Mouse (Mus musculus) limb, embryonic 12.5 days (tissue): ENCODE data around the gene Neurod1. TPM values are rescaled to one million over a fixed set of nuclear protein-coding genes. Genes with fewer than 3 reads are reported as not detected.

Experiments
- ATAC-seq: fragments of 200-750 bp; cut with Nextera tagmentation; 2 replicates; pipeline ENCODE4 v1.8.0; 2017; ENCODE audit warnings: low read depth, moderate TSS enrichment; ENCODE audit not compliant: insufficient number of reproducible peaks, insufficient read depth, low FRiP score, low TSS enrichment
- H3K27ac ChIP-seq: fragments of 300-500 bp; sonication (generic); 2 replicates; pipeline ENCODE4 v1.5.1; 2016; ENCODE audit warnings: mild to moderate bottlenecking, moderate library complexity
- H3K27me3 ChIP-seq: fragments of 300-500 bp; sonication (generic); 2 replicates; pipeline ENCODE4 v1.6.1; 2016; ENCODE audit warnings: mild to moderate bottlenecking, moderate library complexity
- H3K36me3 ChIP-seq: fragments of 300-500 bp; sonication (generic); 2 replicates; pipeline ENCODE4 v1.6.1; 2016; ENCODE audit warnings: mild to moderate bottlenecking, moderate library complexity
- H3K4me1 ChIP-seq: fragments of 300-500 bp; sonication (generic); replicated peaks from 2 replicates; pipeline ENCODE4 v1.6.1; 2016
- H3K4me2 ChIP-seq: fragments of 300-500 bp; sonication (generic); 2 replicates; pipeline ENCODE4 v1.6.1; 2016; ENCODE audit warnings: mild to moderate bottlenecking, moderate library complexity
- H3K4me3 ChIP-seq: fragments of 300-500 bp; sonication (generic); replicated peaks from 2 replicates; pipeline ENCODE4 v1.5.1; 2016; ENCODE audit warnings: mild to moderate bottlenecking
- H3K9ac ChIP-seq: fragments of 300-500 bp; sonication (generic); replicated peaks from 2 replicates; pipeline ENCODE4 v1.6.1; 2016; ENCODE audit warnings: mild to moderate bottlenecking, moderate library complexity
- H3K9me3 ChIP-seq: fragments of 300-500 bp; sonication (generic); 2 replicates; pipeline ENCODE4 v1.6.1; 2016; ENCODE audit warnings: mild to moderate bottlenecking, moderate library complexity
- WGBS: fragments of 180-500 bp; shearing (Covaris S2); methylation state at CpG from one replicate; pipeline ENCODE4 v1.1.7; 2016; 5-methylcytosine and 5-hydroxymethylcytosine counted together
- polyA plus RNA-seq: library from polyadenylated mRNA; unstranded; fragments of >200 nt; fragmentation: Nextera tagmentation; extraction: Ambion mirVana; gene quantifications from 2 replicates; pipeline ENCODE4 v1.2.1, GENCODE M21; 2016

The Neurod1 gene
- polyA plus RNA-seq, 1 experiment from 2014 or later: 0.34 TPM

- 80% methylated on average over 6 of the region's 6 CpGs for WGBS
These were observed 13.6 kb downstream of the Neurod1 start for GRCm38 (mm10) chr2:79442906-79443305.

DNA sequence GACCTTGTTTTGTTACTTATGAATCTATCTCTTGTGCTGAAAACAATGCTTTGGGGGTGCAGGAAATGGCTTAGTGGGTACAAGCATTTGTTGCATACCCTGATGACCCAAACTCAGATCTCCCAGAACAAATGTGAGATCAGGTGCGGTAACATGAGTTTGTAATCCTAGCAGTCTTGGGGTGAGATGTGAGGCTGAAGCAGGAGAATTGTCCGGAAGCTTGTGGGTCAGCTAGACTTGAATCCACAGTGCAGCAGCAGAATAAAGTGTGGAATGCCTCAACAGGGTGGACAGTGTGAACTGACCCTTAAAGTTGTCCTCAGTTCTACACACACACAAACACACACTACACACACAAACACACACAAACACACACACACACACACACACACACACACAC lies 14.3 kb downstream of the Neurod1 start:
- H3K4me3 ChIP-seq: no peak overlapping the region
- H3K4me1 ChIP-seq: no peaks in the 10 kb centered on the region
- H3K9ac ChIP-seq: no peak overlapping the region
- no peaks in the 10 kb centered on the region for H3K9me3 ChIP-seq
- ATAC-seq: no peak
- no peak overlapping the region for H3K27ac ChIP-seq
- 95% methylated on average over 2 of the region's 2 CpGs for WGBS
- no peak overlapping the region for H3K4me2 ChIP-seq
- no peaks in the 10 kb centered on the region for H3K36me3 ChIP-seq
- H3K27me3 ChIP-seq: no peaks in the 10 kb centered on the region

More at GRCm38 (mm10) chr2:79442906-79443305, 13.6 kb downstream of the Neurod1 start:
- Histone ChIP-seq H3K27ac (no peak overlapping the region), H3K9ac (no peak overlapping the region), H3K27me3 (no peaks in the 10 kb centered on the region), H3K9me3 (no peaks in the 10 kb centered on the region), H3K4me3 (no peak overlapping the region), H3K36me3 (no peaks in the 10 kb centered on the region), H3K4me2 (no peak overlapping the region), H3K4me1 (no peaks in the 10 kb centered on the region)
- ATAC-seq: no peak

DNA sequence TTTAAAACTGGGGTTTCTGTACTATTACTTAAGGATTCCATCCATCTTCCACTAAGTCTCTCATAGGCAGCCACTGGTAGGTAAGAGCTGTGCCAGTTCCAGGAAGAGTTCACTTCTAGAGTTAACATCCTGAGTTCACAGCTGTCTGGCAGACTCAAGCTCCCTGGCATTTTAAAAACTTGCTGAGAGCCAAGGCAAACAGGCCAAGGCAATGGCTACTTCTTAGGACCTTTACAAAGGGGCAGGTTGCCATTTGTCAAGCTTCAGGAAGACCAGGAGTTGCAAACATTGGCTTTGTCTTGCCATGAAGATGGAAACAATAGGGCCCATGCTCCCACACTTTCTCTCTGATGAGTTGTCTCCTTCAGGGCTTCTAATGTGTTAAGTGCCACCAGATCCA lies 26.5 kb downstream of the Neurod1 start:
- Histone ChIP-seq H3K4me1 (peaks cover 21% of the 10 kb centered on the region), H3K9ac (no peak overlapping the region), H3K4me3 (no peak overlapping the region), H3K36me3 (no peaks in the 10 kb centered on the region), H3K27me3 (peaks cover 14% of the 10 kb centered on the region), H3K9me3 (peaks cover 4% of the 10 kb centered on the region; the same call in 1 of the 2 replicates), H3K27ac (no peak overlapping the region), H3K4me2 (no peak overlapping the region)
- ATAC-seq: no peak

GRCm38 (mm10) chr2:79429650-79430049 lies 26.9 kb downstream of the Neurod1 start:
- Histone ChIP-seq H3K36me3 (no peaks in the 10 kb centered on the region), H3K4me3 (no peak overlapping the region), H3K27me3 (peaks cover 14% of the 10 kb centered on the region), H3K9me3 (peaks cover 4% of the 10 kb centered on the region; the same call in 1 of the 2 replicates), H3K9ac (no peak overlapping the region), H3K4me1 (peaks cover 21% of the 10 kb centered on the region), H3K4me2 (0 out of 2 replicates have a peak overlapping the region, but pooled peaks have one; percentile 94), H3K27ac (no peak overlapping the region)
- no peak for ATAC-seq
- 9% methylated on average over 6 of the region's 6 CpGs for WGBS

GRCm38 (mm10) chr2:79429108-79429507 lies 27.4 kb downstream of the Neurod1 start:
- WGBS: 15% methylated on average over 7 of the region's 7 CpGs
- Histone ChIP-seq H3K4me2 (peak overlapping the region; percentile 94), H3K9ac (peak overlapping the region; percentile 56; the same call in 1 of the 2 replicates), H3K9me3 (peaks cover 4% of the 10 kb centered on the region; the same call in 1 of the 2 replicates), H3K36me3 (no peaks in the 10 kb centered on the region), H3K27me3 (peaks cover 14% of the 10 kb centered on the region), H3K4me1 (peaks cover 21% of the 10 kb centered on the region), H3K27ac (no peak overlapping the region), H3K4me3 (peak overlapping the region; percentile 51)
- no peak for ATAC-seq

DNA sequence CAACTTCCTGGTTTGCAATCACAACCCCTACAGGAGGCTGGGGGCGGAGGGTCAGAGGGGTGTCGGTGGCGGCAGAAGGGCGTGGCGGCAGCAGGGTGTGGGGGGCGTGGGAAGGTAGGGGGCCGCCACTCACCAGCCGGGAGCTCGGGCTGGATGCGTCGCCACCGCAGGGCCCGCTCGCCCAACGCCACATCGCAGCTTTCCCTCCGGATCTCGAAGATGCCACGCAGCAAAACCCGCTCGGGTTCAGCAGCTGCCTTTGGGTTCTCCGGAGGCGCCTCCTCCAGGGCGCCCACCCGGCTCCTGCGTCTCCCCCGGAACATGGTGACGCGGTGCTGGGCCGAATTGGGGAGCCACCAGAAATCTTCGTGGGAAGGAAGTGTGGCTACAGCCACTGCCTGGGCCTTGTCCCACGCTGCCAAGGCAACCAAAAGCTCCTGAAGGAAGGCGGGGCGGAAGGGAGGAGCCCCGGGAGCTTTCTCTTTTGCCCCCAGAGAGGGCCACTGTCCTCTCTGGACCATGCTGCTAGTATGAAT lies 27.9 kb downstream of the Neurod1 start:
- Histone ChIP-seq H3K9ac (peak overlapping the region; percentile 56), H3K9me3 (peaks cover 4% of the 10 kb centered on the region; the same call in 1 of the 2 replicates), H3K36me3 (no peaks in the 10 kb centered on the region), H3K27ac (no peak overlapping the region), H3K4me2 (peak overlapping the region; percentile 94), H3K4me3 (peak overlapping the region; percentile 51), H3K27me3 (peaks cover 14% of the 10 kb centered on the region), H3K4me1 (peaks cover 21% of the 10 kb centered on the region)
- no peak for ATAC-seq
- 0% methylated on average over 35 of the region's 35 CpGs for WGBS

- peaks cover 21% of the 10 kb centered on the region for H3K4me1 ChIP-seq
- peak overlapping the region; percentile 51; the same call in 1 of the 2 replicates for H3K4me3 ChIP-seq
- H3K27me3 ChIP-seq: peaks cover 14% of the 10 kb centered on the region
- H3K9me3 ChIP-seq: peaks cover 4% of the 10 kb centered on the region; the same call in 1 of the 2 replicates
- no peak overlapping the region for H3K9ac ChIP-seq
- peak overlapping the region; percentile 94 for H3K4me2 ChIP-seq
- H3K36me3 ChIP-seq: no peaks in the 10 kb centered on the region
- H3K27ac ChIP-seq: no peak overlapping the region
- 9% methylated on average over 6 of the region's 6 CpGs for WGBS
- ATAC-seq: peak; percentile 71; the same call in 1 of the 2 replicates
These were observed 28.5 kb downstream of the Neurod1 start for GRCm38 (mm10) chr2:79428022-79428421.

DNA sequence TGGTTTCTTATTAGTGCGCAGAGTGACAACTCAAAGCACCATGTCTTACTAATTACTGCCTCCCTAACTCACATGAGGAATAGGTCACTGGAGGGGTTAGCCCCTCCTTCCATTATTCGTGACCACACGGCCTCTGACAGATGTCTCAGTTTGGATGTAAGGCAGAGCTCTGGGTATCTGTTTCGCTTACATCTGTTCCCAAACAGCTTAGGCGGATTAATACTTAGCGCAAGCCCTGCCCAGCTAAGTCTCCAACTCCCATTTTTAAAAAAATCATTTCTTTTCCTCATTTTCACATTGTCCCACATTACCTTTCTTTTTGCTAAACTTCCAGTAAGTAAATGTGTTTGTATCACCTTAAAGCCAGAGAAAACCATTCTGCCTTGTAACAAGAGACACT lies 34.9 kb downstream of the Neurod1 start:
- H3K27ac ChIP-seq: no peak overlapping the region
- no peak overlapping the region for H3K4me2 ChIP-seq
- no peaks in the 10 kb centered on the region for H3K9me3 ChIP-seq
- no peaks in the 10 kb centered on the region for H3K36me3 ChIP-seq
- H3K4me3 ChIP-seq: no peak overlapping the region
- WGBS: 35% methylated on average over 6 of the region's 6 CpGs
- no peak for ATAC-seq
- H3K4me1 ChIP-seq: no peaks in the 10 kb centered on the region
- H3K27me3 ChIP-seq: no peaks in the 10 kb centered on the region
- no peak overlapping the region for H3K9ac ChIP-seq

GRCm38 (mm10) chr2:79414505-79414904 lies 42.0 kb downstream of the Neurod1 start:
- 81% methylated on average over 7 of the region's 7 CpGs for WGBS
- H3K4me3 ChIP-seq: no peak overlapping the region
- no peak for ATAC-seq
- no peaks in the 10 kb centered on the region for H3K36me3 ChIP-seq
- H3K27ac ChIP-seq: no peak overlapping the region
- no peaks in the 10 kb centered on the region for H3K27me3 ChIP-seq
- no peak overlapping the region for H3K9ac ChIP-seq
- no peaks in the 10 kb centered on the region for H3K9me3 ChIP-seq
- no peak overlapping the region for H3K4me2 ChIP-seq
- no peaks in the 10 kb centered on the region for H3K4me1 ChIP-seq

GRCm38 (mm10) chr2:79410903-79411255 lies 45.7 kb downstream of the Neurod1 start:
- no peaks in the 10 kb centered on the region for H3K36me3 ChIP-seq
- H3K9me3 ChIP-seq: no peaks in the 10 kb centered on the region
- no peak overlapping the region for H3K9ac ChIP-seq
- 78% methylated on average over 3 of the region's 3 CpGs for WGBS
- no peak overlapping the region for H3K27ac ChIP-seq
- H3K4me2 ChIP-seq: no peak overlapping the region
- H3K4me1 ChIP-seq: no peaks in the 10 kb centered on the region
- no peak for ATAC-seq
- H3K4me3 ChIP-seq: no peak overlapping the region
- H3K27me3 ChIP-seq: no peaks in the 10 kb centered on the region

DNA sequence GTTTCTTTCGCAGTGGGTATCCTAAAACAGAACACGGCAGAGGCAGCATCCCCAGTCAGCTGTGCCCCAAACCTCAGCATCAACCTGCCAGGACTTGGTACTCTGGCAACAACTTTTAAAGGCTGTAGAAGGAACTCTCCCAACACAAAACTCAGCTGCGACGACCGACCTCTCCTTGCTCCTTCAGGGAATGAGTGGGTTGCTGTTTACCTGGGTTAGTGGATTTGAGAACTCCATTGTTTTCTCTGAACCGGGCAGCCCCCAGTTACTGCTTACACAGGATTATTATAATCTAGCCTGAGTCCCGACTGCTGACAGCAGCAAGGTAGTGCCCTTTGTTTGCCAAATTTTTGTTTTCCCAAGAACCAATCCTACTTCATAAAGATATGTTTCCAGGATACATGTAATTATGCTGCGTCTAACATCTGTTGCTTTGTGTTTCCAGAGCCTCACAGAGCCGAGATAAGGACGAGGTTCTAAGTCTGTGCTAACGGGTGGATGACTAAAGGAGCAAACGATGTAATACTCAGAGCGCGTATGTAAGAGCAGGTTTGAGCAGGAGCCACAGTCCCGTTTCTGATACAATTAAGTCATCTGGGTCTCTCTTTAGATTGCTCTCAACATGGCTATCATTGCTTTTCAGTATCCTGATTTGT lies 46.2 kb downstream of the Neurod1 start:
- H3K27ac ChIP-seq: no peak overlapping the region
- WGBS: 66% methylated on average over 15 of the region's 15 CpGs
- H3K9me3 ChIP-seq: no peaks in the 10 kb centered on the region
- H3K4me3 ChIP-seq: no peak overlapping the region
- no peak overlapping the region for H3K9ac ChIP-seq
- no peak overlapping the region for H3K4me2 ChIP-seq
- no peaks in the 10 kb centered on the region for H3K4me1 ChIP-seq
- no peaks in the 10 kb centered on the region for H3K36me3 ChIP-seq
- H3K27me3 ChIP-seq: no peaks in the 10 kb centered on the region
- no peak for ATAC-seq
